Mouse (Mus musculus) right cerebral cortex, postnatal 10 days (tissue): ENCODE data around the gene Srms.

Experiments used
- DNase-seq, 2 experiments: peaks; one replicate each; pipeline ENCODE4 v3.0.0; 2021; ENCODE audit warnings: low spot score in 2 of 2

Srms gene

GRCm38 (mm10) chr2:181213021-181213445 is at the start of gene Srms:
Gene Srms, minus strand, starts transcription at chr2:181213185.
- DNase-seq, result no peak

GRCm38 (mm10) chr2:181253248-181253647 is 40.3 kb upstream of the Srms start:
- DNase-seq, result no peak

GRCm38 (mm10) chr2:181251841-181252240 is 38.9 kb upstream of the Srms start:
- no peak for DNase-seq

- DNase-seq, result no peak
These were observed 36.2 kb upstream of the Srms start for GRCm38 (mm10) chr2:181249217-181249616.

- DNase-seq, result no peak
These were observed 32.0 kb upstream of the Srms start for GRCm38 (mm10) chr2:181245031-181245430.

GRCm38 (mm10) chr2:181243706-181244394 is 30.9 kb upstream of the Srms start:
- no peak for DNase-seq

- DNase-seq, result no peak
These were observed 29.3 kb upstream of the Srms start for GRCm38 (mm10) chr2:181242314-181242665.

GRCm38 (mm10) chr2:181241602-181242313 is 28.8 kb upstream of the Srms start, which contains the start of gene Helz2:
Gene Helz2, minus strand, starts transcription at chr2:181242027.
- no peak for DNase-seq

- DNase-seq, result no peak
These were observed 27.9 kb upstream of the Srms start for GRCm38 (mm10) chr2:181240806-181241440.

GRCm38 (mm10) chr2:181239261-181239660 is 26.3 kb upstream of the Srms start:
- no peak for DNase-seq

GRCm38 (mm10) chr2:181238861-181239260 is 25.9 kb upstream of the Srms start:
- DNase-seq, result no peak

- no peak for DNase-seq
These were observed 25.2 kb upstream of the Srms start for GRCm38 (mm10) chr2:181238091-181238610.

GRCm38 (mm10) chr2:181237251-181238014 is 24.4 kb upstream of the Srms start:
- no peak for DNase-seq

GRCm38 (mm10) chr2:181235681-181236566 is 22.9 kb upstream of the Srms start:
- no peak for DNase-seq

GRCm38 (mm10) chr2:181234680-181235079 is 21.7 kb upstream of the Srms start:
- no peak for DNase-seq

GRCm38 (mm10) chr2:181233443-181233842 is 20.5 kb upstream of the Srms start:
- no peak for DNase-seq

- DNase-seq, result no peak
These were observed 18.2 kb upstream of the Srms start for GRCm38 (mm10) chr2:181231171-181231570.

- DNase-seq, result no peak
These were observed 15.3 kb upstream of the Srms start for GRCm38 (mm10) chr2:181228335-181228734.

- no peak for DNase-seq
These were observed 14.1 kb upstream of the Srms start for GRCm38 (mm10) chr2:181227122-181227521.

GRCm38 (mm10) chr2:181224994-181225393 is 12.0 kb upstream of the Srms start:
- no peak for DNase-seq

- DNase-seq, result no peak
These were observed 7.4 kb upstream of the Srms start for GRCm38 (mm10) chr2:181220361-181220760.
